Mouse (Mus musculus) gonadal fat pad, adult 2 months (tissue): Measurements from ENCODE around the gene Naa16. TPM values are rescaled to one million over a fixed set of nuclear protein-coding genes. Genes with fewer than 3 reads are reported as not detected.
"Not testable (repeated sequence)": the region's sequence is repeated elsewhere in the genome, so short reads cannot be mapped to it uniquely, and the experiment has no call there.

Experiments
- DNase-seq: peaks from one replicate; pipeline ENCODE4 v3.0.0-alpha.2; 2012; ENCODE audit warnings: low read depth
- polyA plus RNA-seq: library from polyadenylated mRNA; depleted of rRNA; stranded (reverse); fragments of >200 nt; gene quantifications from 2 replicates; pipeline ENCODE4 v1.2.3, GENCODE M21; 2012; rRNA removed

Naa16 gene
- polyA plus RNA-seq: 1.7 and 3.0 TPM in 2 replicates

DNA sequence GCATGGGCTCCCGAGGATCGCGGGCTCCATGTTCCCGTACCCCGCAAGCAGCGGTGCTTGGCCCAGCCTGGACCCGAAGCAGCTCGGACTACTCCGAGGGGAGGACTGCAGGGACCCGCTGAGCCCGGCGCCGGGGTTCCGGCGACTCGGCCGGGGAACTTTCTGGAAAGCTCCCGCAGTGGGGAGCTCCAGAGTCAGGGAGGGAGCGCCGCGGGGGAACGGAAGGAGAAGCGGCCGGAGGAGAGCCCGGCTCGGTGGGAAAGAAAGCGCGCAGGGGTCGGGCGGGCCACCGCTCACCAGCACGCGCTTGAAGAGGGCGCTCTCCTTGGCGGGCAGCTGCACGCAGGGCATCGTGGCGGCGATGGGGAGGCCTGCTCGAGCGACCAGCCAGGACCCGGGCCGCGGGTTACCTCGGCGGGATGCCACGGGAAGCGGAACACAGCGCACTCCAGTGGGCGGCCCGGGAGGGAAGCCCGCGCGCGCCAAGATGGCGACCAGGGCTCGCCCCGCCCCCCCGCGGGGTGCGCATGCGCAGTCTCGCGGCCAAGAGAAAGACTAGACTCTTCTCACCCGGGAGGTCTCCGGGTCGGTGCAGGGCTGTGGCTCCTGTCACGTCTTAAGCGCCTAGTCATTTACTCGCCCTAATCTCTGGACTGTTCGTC lies at the start of gene Naa16:
Gene Naa16, minus strand, starts transcription at position 514 of the 662 bp plus-strand sequence.
- no peak for DNase-seq

GRCm38 (mm10) chr14:79434068-79434467 lies 43.5 kb upstream of the Naa16 start:
- no peak for DNase-seq

DNA sequence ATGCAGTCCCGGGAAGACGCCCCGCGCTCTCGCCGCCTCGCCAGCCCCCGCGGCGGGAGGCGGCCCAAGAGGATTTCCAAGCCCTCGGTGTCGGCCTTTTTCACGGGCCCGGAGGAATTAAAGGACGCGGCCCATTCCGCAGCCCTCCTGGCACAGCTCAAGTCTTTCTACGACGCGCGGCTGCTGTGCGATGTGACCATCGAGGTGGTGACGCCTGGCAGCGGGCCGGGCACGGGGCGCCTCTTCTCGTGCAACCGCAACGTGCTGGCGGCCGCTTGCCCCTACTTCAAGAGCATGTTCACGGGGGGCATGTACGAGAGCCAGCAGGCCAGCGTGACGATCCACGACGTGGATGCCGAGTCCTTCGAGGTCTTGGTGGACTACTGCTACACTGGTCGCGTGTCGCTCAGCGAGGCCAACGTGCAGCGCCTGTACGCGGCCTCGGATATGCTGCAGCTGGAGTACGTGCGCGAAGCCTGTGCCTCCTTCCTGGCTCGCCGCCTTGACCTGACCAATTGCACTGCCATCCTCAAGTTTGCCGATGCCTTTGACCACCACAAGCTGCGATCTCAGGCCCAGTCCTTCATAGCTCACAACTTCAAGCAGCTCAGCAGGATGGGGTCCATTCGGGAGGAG lies 36.3 kb upstream of the Naa16 start:
- not testable (repeated sequence) for DNase-seq

GRCm38 (mm10) chr14:79425979-79426729 lies 35.6 kb upstream of the Naa16 start, which contains the start of gene Kbtbd7:
Gene Kbtbd7 (plus strand): TSS chr14:79426511.
- DNase-seq: peak; percentile 58

GRCm38 (mm10) chr14:79420083-79420685 lies 29.6 kb upstream of the Naa16 start:
- no peak for DNase-seq

DNA sequence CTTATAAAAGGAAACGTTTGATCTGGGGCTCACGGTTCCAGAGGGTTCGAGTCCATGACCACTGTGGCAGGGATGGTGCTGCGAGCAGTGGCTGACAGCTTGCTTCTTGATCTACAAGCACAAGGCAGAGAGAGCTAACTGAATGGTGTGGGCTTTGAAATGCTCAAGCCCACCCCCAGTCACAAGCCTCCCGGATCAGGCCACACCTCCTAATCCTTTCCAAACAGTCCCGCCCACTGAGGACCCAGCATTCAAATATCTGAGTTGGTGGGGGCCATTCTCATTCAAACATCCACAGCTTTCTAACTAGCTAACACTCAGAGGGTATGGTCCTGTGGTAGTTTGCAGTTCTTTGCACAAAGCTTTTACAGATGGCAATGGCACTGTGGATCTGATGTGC lies 22.5 kb upstream of the Naa16 start:
- DNase-seq: no peak

GRCm38 (mm10) chr14:79410662-79411061 lies 20.1 kb upstream of the Naa16 start:
- DNase-seq: no peak

DNA sequence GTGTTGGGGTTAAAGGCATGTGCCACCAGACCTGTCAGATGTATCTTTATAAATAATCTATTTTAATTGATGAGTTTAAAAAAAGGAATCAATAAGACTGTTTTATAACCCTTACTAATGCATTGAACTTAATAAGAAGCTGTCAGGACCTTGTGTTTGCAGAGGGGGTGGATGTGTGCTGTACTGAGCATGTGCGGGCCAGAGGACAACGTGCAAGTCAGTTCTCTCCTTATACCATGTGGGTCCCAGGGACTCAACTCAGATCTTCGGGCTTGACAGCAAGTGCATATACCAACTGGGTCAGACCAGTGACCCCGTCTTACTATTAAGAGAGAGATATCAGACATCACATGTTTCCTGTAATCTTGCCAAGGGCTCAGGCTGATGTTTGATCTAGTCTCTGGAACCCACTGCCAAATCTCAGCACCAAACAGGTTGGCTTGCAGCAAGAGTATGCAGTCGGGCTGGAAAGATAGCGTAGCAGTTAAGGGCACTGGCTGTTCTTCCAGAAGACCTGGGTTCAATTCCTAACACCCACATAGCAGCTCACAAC lies 18.8 kb upstream of the Naa16 start:
- no peak for DNase-seq

GRCm38 (mm10) chr14:79407641-79408040 lies 17.1 kb upstream of the Naa16 start:
- DNase-seq: no peak

DNA sequence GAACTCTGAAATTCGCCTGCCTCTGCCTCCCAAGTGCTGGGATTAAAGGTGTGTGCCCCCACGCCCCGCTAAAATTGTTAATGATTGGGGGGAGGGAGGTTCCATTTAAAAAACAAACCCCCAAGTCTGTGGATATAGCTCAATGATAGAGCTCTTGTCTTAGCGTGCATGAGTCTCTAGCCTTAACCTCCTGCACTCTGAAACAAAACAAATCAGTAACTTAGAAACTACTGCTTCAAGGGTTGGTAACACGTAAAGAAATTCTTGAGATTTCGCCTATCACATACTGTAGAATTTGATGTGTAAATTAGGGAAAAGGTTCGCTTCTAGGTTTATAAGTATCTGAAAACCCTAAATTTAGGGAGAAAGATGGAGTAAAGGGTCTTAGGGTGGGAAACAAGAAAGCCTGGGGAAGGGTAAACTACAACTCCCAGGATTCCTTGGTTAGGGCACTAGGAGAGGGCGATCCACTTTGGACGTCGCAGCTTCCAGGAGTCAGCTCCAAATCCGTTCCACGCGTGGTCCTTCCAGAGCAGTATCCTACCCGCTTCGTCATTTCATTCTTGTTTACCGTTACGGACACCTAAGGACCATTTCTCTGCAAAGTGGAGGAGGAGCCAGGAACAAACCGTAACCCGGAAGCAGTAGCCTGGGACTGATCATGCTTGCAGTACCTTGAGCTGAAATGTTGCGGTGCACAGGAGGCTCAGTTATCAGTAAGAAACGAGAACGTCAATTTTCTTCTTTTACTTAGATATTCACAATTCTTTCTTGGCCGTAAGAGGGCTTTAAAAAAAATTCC lies 6.9 kb upstream of the Naa16 start, which contains the start of gene Mtrf1:
Gene Mtrf1, plus strand, starts transcription at position 452 of the 802 bp plus-strand sequence.
- DNase-seq: no peak

GRCm38 (mm10) chr14:79394564-79394963 lies 4.0 kb upstream of the Naa16 start:
- no peak for DNase-seq

DNA sequence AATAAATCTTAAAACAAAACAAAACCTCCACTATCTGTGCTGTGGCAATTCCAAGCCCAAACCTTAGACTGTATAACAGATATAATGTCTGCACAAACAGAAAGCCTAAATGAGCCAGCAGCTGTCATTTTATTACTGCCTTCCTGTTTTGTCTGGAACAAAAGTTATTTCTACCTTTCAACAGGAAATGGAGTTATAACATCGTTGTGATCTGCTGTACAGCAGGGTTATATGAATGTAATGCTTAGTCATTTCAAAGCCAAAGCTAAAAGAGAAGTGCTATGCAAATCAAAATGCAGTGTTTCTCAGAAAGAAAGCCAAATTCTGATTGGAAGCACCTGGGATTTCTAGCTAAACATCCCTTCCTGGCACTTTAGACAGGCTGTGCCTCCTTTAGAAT lies 2.7 kb upstream of the Naa16 start:
- DNase-seq: no peak

- peak; percentile 84 for DNase-seq
Observed at GRCm38 (mm10) chr14:79389438-79390264, 927 bp downstream of the Naa16 start.

- no peak for DNase-seq
Observed at GRCm38 (mm10) chr14:79388304-79388703, 2.3 kb downstream of the Naa16 start.

GRCm38 (mm10) chr14:79383120-79383519 lies 7.5 kb downstream of the Naa16 start:
- no peak for DNase-seq

DNA sequence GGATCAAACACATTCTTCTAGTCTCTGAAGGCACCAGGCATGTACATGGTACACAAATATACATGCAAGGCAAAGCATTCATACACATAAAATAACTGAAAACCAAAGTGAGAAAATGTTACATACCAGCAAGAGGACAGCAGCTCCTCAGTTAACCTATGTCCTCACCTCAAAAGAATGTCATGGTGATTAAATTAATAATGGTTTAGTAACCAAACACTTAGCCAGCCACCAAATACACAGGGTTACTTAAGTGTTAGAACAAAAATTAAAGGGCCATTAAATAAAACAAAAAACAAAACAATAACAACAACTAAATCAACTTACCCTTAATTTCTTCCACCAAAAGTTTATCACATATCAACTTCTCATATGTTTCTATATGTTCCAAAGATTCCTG lies 13.5 kb downstream of the Naa16 start:
- DNase-seq: no peak

DNA sequence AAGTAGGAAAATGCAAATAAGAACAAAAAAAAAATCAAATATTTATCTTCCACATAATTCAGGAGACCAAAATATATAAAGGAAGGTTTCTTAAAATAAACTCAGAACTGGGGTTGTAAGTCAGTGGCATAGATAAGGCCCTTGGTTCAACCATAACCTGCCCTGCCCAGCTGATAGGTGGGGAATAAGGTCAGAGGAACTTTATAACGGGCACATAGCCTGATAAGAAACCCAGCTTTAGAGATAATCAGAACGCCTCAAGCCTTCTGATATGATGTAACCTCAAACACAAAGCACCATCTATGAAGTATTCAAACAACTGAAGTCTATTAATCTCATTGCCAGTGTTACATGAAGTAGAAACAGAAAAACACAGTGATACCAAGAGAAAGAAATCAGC lies 32.5 kb downstream of the Naa16 start:
- no peak for DNase-seq

DNA sequence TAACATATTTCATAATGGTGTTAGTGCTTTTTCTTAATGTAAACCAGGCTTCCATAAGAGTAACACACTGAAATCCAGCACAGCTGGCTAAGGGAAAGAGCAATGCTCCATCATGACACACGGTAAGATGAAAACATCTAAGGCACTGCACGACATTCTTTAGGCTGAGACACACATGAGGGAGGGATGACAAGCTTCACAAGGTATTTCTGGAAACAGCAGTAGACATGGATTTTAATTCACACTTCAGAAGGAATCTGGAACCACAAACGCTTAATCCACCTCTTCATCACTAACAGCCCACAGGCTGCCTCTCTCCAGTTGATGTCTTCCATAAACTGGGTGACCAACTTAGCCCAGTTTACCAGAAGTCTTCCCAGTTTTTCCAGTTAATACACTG lies 44.2 kb downstream of the Naa16 start:
- no peak for DNase-seq

DNA sequence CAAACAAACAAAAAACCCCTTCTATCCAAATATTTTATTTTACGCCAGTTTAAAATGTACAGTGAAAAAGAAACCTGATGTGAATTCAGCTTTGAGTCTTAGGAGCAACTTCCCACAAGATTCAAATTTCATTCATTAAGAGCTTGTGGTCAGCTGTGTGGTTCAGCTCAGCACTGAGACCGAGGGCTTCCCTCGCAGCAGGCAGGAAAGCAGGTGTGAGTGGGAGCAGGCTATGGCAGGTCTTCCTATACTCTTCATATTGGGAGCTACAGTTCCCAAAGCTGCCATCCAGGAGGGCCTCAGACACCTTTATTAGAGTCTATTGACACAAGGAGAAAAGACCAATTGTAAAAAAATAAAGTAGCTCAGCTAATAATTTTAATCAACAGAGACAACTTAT lies 55.0 kb downstream of the Naa16 start:
- DNase-seq: no peak

- DNase-seq: no peak
Observed at GRCm38 (mm10) chr14:79331936-79332335, 58.6 kb downstream of the Naa16 start.
